Comparison of ENCODE assay signal across 22 mouse cellular contexts in genomic region chr11:61654786-61655311, GRCm38 (mm10). TPM values are rescaled to one million over a fixed set of nuclear protein-coding genes. Genes with fewer than 3 reads are reported as not detected.
DNase-seq lines count a peak whose midpoint lies in the region; ATAC-seq and TF ChIP-seq lines count a peak whose summit lies in the region.
"Had no signal": no experiment of that assay in that cellular context is flagged by ENCODE, and none has a peak within 500 bp of the region (broad histone marks: within the 10 kb centered on the region; RNA-seq: fewer than 3 reads in every experiment).

No protein-coding gene starts in this region.

- in situ Hi-C loops in CH12.LX (cut with MboI; ENCODE audit: low pct_ligation_motif_present, low pct_unique_long_range_greater_than_20kb, low sequenced_read_pairs), result no loop called here

- WGBS in hindbrain, embryonic 10.5 days, result 84% methylated on average over 4 of the region's 4 CpGs
- WGBS in hindbrain, embryonic 14.5 days, result 86% methylated on average over 4 of the region's 4 CpGs
- 74% methylated on average over 4 of the region's 4 CpGs for WGBS in lung, embryonic 16.5 days

- H3K4me3 ChIP-seq in gastrocnemius, adult 2 months, result peak overlapping the region; percentile 68
- H3K4me3 ChIP-seq in hindbrain, embryonic 10.5 days, result no peak overlapping the region
- no peak overlapping the region for H3K4me3 ChIP-seq in hindbrain, embryonic 14.5 days (replicated peaks; ENCODE audit: low read length)
- H3K4me3 ChIP-seq in lung, embryonic 16.5 days (ENCODE audit: low read length), result peak overlapping the region; percentile 49
- peak overlapping the region; percentile 65 to 99 (median 81) for H3K4me3 ChIP-seq in CH12.LX (replicated peaks in 1 of 3; ENCODE audit: low read depth in 2 of 3, low read length in 2 of 3, poor library complexity in 1 of 3)
- H3K4me3 ChIP-seq: forebrain, embryonic 12.5 days; hindbrain, embryonic 13.5 days; intestine, embryonic 15.5 days; midbrain, embryonic 15.5 days; myocyte had no signal

- no peak for TF ChIP-seq CTCF in gastrocnemius, adult 2 months (IDR thresholded peaks at IDR 0.05)
- TF ChIP-seq CTCF in CH12.LX (conservative IDR thresholded peaks at IDR 0.05 in 1 of 2, IDR thresholded peaks at IDR 0.05 in 1 of 2; ENCODE audit: low read depth in 2 of 2, low read length in 2 of 2), result no peak

- H3K36me3 ChIP-seq in hindbrain, embryonic 10.5 days, result no peaks in the 10 kb centered on the region
- no peaks in the 10 kb centered on the region for H3K36me3 ChIP-seq in hindbrain, embryonic 14.5 days (replicated peaks; ENCODE audit: control insufficient read depth, insufficient read depth)
- no peaks in the 10 kb centered on the region for H3K36me3 ChIP-seq in lung, embryonic 16.5 days (ENCODE audit: control insufficient read depth, insufficient read depth, low read length)
- H3K36me3 ChIP-seq in CH12.LX (replicated peaks in 1 of 2; ENCODE audit: control insufficient read depth in 1 of 2, insufficient read depth in 1 of 2, low read length in 1 of 2), result peaks cover 46 to 59% of the 10 kb centered on the region in 2 experiments
- H3K36me3 ChIP-seq: forebrain, embryonic 12.5 days; hindbrain, embryonic 13.5 days; intestine, embryonic 15.5 days; midbrain, embryonic 15.5 days had no signal

- no peak for ATAC-seq in hindbrain, embryonic 14.5 days (ENCODE audit: low FRiP score)
- ATAC-seq in lung, embryonic 16.5 days (ENCODE audit: low read depth), result no peak
- ATAC-seq: intestine, embryonic 15.5 days; midbrain, embryonic 15.5 days had no signal

- no peak for TF ChIP-seq RAD21 in CH12.LX (IDR thresholded peaks at IDR 0.05; ENCODE audit: low read depth, low read length)

- peaks cover 78% of the 10 kb centered on the region for H3K79me2 ChIP-seq in CH12.LX (replicated peaks; ENCODE audit: control insufficient read depth, extremely low read depth, insufficient read depth, poor library complexity, severe bottlenecking)

- no peak overlapping the region; the same call in 1 of the 2 replicates for H3K4me2 ChIP-seq in hindbrain, embryonic 14.5 days (replicated peaks)
- peak overlapping the region; percentile 51 for H3K4me2 ChIP-seq in lung, embryonic 16.5 days (ENCODE audit: low read depth, low read length)
- H3K4me2 ChIP-seq in CH12.LX (ENCODE audit: insufficient read depth, low read depth, poor library complexity, severe bottlenecking), result peak overlapping the region; percentile 85; the same call in 1 of the 2 replicates
- H3K4me2 ChIP-seq: forebrain, embryonic 12.5 days; hindbrain, embryonic 13.5 days; midbrain, embryonic 15.5 days had no signal

- no peak; the same call in 1 of the 2 replicates for TF ChIP-seq POLR2A in CH12.LX (IDR thresholded peaks at IDR 0.05; ENCODE audit: low read depth, low read length)

- no peak overlapping the region for H3K9ac ChIP-seq in hindbrain, embryonic 14.5 days
- peak overlapping the region; percentile 44; the same call in 1 of the 2 replicates for H3K9ac ChIP-seq in lung, embryonic 16.5 days (ENCODE audit: low read length)
- peak overlapping the region; percentile 100 for H3K9ac ChIP-seq in CH12.LX (ENCODE audit: insufficient read depth, low read depth)
- H3K9ac ChIP-seq: forebrain, embryonic 12.5 days; hindbrain, embryonic 13.5 days; intestine, embryonic 15.5 days; liver, embryonic 14.5 days; midbrain, embryonic 15.5 days had no signal

- TF ChIP-seq EP300 in CH12.LX (IDR thresholded peaks at IDR 0.05; ENCODE audit: low read length), result 0 out of 2 replicates have a peak, but pooled peaks have one; percentile 35

- DNase-seq in gastrocnemius, adult 2 months, result no peak
- no peak for DNase-seq in gastrocnemius, adult 8-10 months (ENCODE audit: low spot score in 2 of 2)
- no peak for DNase-seq in hindbrain, embryonic 10.5 days (ENCODE audit: low spot score)
- DNase-seq in hindbrain, embryonic 14.5 days (ENCODE audit: low spot score), result no peak
- no peak for DNase-seq in lung, postnatal 36 days
- DNase-seq in CH12.LX (ENCODE audit: extremely low read depth), result peak; percentile 24
- no peak for DNase-seq in cerebellum, adult 8-10 months
- DNase-seq: cerebellum, adult 9-11 months; gastrocnemius, postnatal 25 days; kidney, postnatal 4 days; right cerebral cortex, postnatal 25 days; thymus, postnatal 25 days had no signal

- dilution Hi-C loops in CH12.LX (cut with MboI; ENCODE audit: extremely low pct_ligation_motif_present, extremely low pct_unique_long_range_greater_than_20kb, low sequenced_read_pairs), result no loop called here

- H3K9me3 ChIP-seq in hindbrain, embryonic 10.5 days, result no peaks in the 10 kb centered on the region
- no peaks in the 10 kb centered on the region for H3K9me3 ChIP-seq in hindbrain, embryonic 14.5 days (ENCODE audit: control insufficient read depth, low read length)
- H3K9me3 ChIP-seq in lung, embryonic 16.5 days (ENCODE audit: control insufficient read depth, low read length), result no peaks in the 10 kb centered on the region
- no peaks in the 10 kb centered on the region for H3K9me3 ChIP-seq in CH12.LX (replicated peaks; ENCODE audit: low read length)
- H3K9me3 ChIP-seq: forebrain, embryonic 12.5 days; hindbrain, embryonic 13.5 days; intestine, embryonic 15.5 days; midbrain, embryonic 15.5 days had no signal

- no peak overlapping the region for H3K27ac ChIP-seq in gastrocnemius, adult 2 months
- peak overlapping the region; percentile 29; the same call in 1 of the 2 replicates for H3K27ac ChIP-seq in hindbrain, embryonic 10.5 days
- H3K27ac ChIP-seq in hindbrain, embryonic 14.5 days, result no peak overlapping the region
- H3K27ac ChIP-seq in lung, embryonic 16.5 days (ENCODE audit: low read length), result no peak overlapping the region
- H3K27ac ChIP-seq in CH12.LX (ENCODE audit: insufficient read depth, low read depth), result peak overlapping the region; percentile 93
- H3K27ac ChIP-seq: forebrain, embryonic 12.5 days; hindbrain, embryonic 13.5 days; intestine, embryonic 15.5 days; liver, embryonic 14.5 days; midbrain, embryonic 15.5 days; stomach, postnatal 0 days had no signal

- H3K4me1 ChIP-seq in hindbrain, embryonic 10.5 days (replicated peaks), result peaks cover 13% of the 10 kb centered on the region; the same call in 1 of the 2 replicates
- no peaks in the 10 kb centered on the region for H3K4me1 ChIP-seq in hindbrain, embryonic 14.5 days (replicated peaks; ENCODE audit: control insufficient read depth, insufficient read depth, low read length)
- H3K4me1 ChIP-seq in lung, embryonic 16.5 days (replicated peaks; ENCODE audit: control insufficient read depth, insufficient read depth, low read length), result no peaks in the 10 kb centered on the region
- peaks cover 17 to 46% of the 10 kb centered on the region in 2 experiments for H3K4me1 ChIP-seq in CH12.LX (ENCODE audit: control insufficient read depth in 1 of 2, insufficient read depth in 2 of 2)
- H3K4me1 ChIP-seq: forebrain, embryonic 12.5 days; midbrain, embryonic 15.5 days had no signal

- no peaks in the 10 kb centered on the region for H3K27me3 ChIP-seq in hindbrain, embryonic 10.5 days (ENCODE audit: insufficient read depth, poor library complexity, severe bottlenecking)
- H3K27me3 ChIP-seq in hindbrain, embryonic 14.5 days (ENCODE audit: control insufficient read depth, insufficient read depth, low read length), result no peaks in the 10 kb centered on the region
- no peaks in the 10 kb centered on the region for H3K27me3 ChIP-seq in lung, embryonic 16.5 days (ENCODE audit: control insufficient read depth, insufficient read depth, low read depth, low read length)
- no peaks in the 10 kb centered on the region for H3K27me3 ChIP-seq in CH12.LX (replicated peaks)
- H3K27me3 ChIP-seq: forebrain, embryonic 12.5 days; hindbrain, embryonic 13.5 days; intestine, embryonic 15.5 days; midbrain, embryonic 15.5 days had no signal

- intact Hi-C loops in gastrocnemius, adult 2 months (cut with DNase I), result no loop called here

TF ChIP-seq in CH12.LX, 34 proteins besides CTCF, POLR2A, EP300 and RAD21 (continues in another document):
- no peak for TF ChIP-seq ETS1 (conservative IDR thresholded peaks at IDR 0.05; ENCODE audit: low read depth, low read length)
- TF ChIP-seq NRF1 (IDR thresholded peaks at IDR 0.05; ENCODE audit: low read depth, low read length), result 0 out of 2 replicates have a peak, but pooled peaks have one; percentile 9
- TF ChIP-seq CHD2 (IDR thresholded peaks at IDR 0.05; ENCODE audit: low read length), result peak; percentile 35; the same call in 1 of the 2 replicates
- TF ChIP-seq MAZ (IDR thresholded peaks at IDR 0.05; ENCODE audit: low read depth, low read length), result peak; percentile 56; the same call in 1 of the 2 replicates
- peak; percentile 7; the same call in 1 of the 2 replicates for TF ChIP-seq SMC3 (IDR thresholded peaks at IDR 0.05; ENCODE audit: low read depth, low read length)
- peak; percentile 21; the same call in 1 of the 2 replicates for TF ChIP-seq IRF4 (IDR thresholded peaks at IDR 0.05; ENCODE audit: low read depth, low read length)
- no peak for TF ChIP-seq KAT2A (IDR thresholded peaks at IDR 0.05; ENCODE audit: insufficient replicate concordance, low read length)
- no peak for TF ChIP-seq ZKSCAN1 (IDR thresholded peaks at IDR 0.05; ENCODE audit: borderline replicate concordance, low read depth, low read length)
- TF ChIP-seq E2F4 (IDR thresholded peaks at IDR 0.05; ENCODE audit: insufficient replicate concordance, low read depth, low read length), result no peak
- TF ChIP-seq TCF12 (IDR thresholded peaks at IDR 0.05; ENCODE audit: low read depth, low read length), result 0 out of 2 replicates have a peak, but pooled peaks have one; percentile 39
- TF ChIP-seq ZC3H11A (IDR thresholded peaks at IDR 0.05; ENCODE audit: low read depth, low read length), result no peak

RNA-seq across cellular contexts. Expression of gene Grap, which starts 1.8 kb away (rescaled TPM):
- total RNA-seq in gastrocnemius, adult 2 months (2021), result 1 to 10 TPM; 3.2 to 3.3 TPM
- 1 to 10 TPM; 2.2 to 3.7 (median 3.2) TPM for total RNA-seq in gastrocnemius, adult 8-10 months (2022)
- polyA plus RNA-seq in hindbrain, embryonic 10.5 days (2016; fragmentation: Nextera tagmentation; extraction: Ambion mirVana), result 7.8 and 8.6 TPM in 2 replicates
- 8.1 and 10.1 TPM in 2 replicates for polyA plus RNA-seq in hindbrain, embryonic 14.5 days (2014; fragmentation: Nextera tagmentation; extraction: Ambion mirVana)
- polyA plus RNA-seq in lung, embryonic 16.5 days (2015; fragmentation: Nextera tagmentation; extraction: Ambion mirVana), result 43.1 and 49.9 TPM in 2 replicates
- total RNA-seq in CH12.LX (2012; rRNA removed) (379 and 412 TPM in 2 replicates), CH12.LX (2014; rRNA removed) (264 and 274 TPM in 2 replicates)
- 280 and 294 TPM in 2 replicates for polyA plus RNA-seq in CH12.LX (2012; ENCODE audit: insufficient read length, low read depth)

RNA-seq across cellular contexts. Expression of gene Fam83g, which starts 29.0 kb away (rescaled TPM):
- under 1 TPM; 0.28 to 0.33 TPM for total RNA-seq in gastrocnemius, adult 2 months (2021)
- 1 to 10 TPM in 1 of 4 experiments, under 1 TPM in 3; 0.36 to 1.0 (median 0.77) TPM for total RNA-seq in gastrocnemius, adult 8-10 months (2022)
- 0.68 and 1.8 TPM in 2 replicates for polyA plus RNA-seq in hindbrain, embryonic 10.5 days (2016; fragmentation: Nextera tagmentation; extraction: Ambion mirVana)
- polyA plus RNA-seq in hindbrain, embryonic 14.5 days (2014; fragmentation: Nextera tagmentation; extraction: Ambion mirVana), result 0.20 TPM in 2 replicates
- polyA plus RNA-seq in lung, embryonic 16.5 days (2015; fragmentation: Nextera tagmentation; extraction: Ambion mirVana), result 2.2 and 2.3 TPM in 2 replicates
- total RNA-seq in CH12.LX (2012; rRNA removed) (50.4 and 63.7 TPM in 2 replicates), CH12.LX (2014; rRNA removed) (17.2 and 19.2 TPM in 2 replicates)
- polyA plus RNA-seq in CH12.LX (2012; ENCODE audit: insufficient read length, low read depth), result 17.8 and 19.1 TPM in 2 replicates
- total RNA-seq: layer of hippocampus, postnatal 10 days; megakaryocyte-erythroid progenitor cell, adult 5-6 weeks had no signal
- polyA plus RNA-seq: myocyte had no signal

Comparison
In these comparisons a context has a peak if more than half of its experiments do, and no peak if none do; other contexts are left out.
1. H3K27ac ChIP-seq: peak in hindbrain, embryonic 10.5 days (single experiment) and CH12.LX (single experiment); none in gastrocnemius, adult 2 months (single experiment), hindbrain, embryonic 14.5 days (single experiment) and lung, embryonic 16.5 days (single experiment).
2. H3K4me3 ChIP-seq: peak in gastrocnemius, adult 2 months (single experiment), lung, embryonic 16.5 days (single experiment) and CH12.LX (3 of 3); none in hindbrain, embryonic 10.5 days (single experiment) and hindbrain, embryonic 14.5 days (single experiment).